Mouse (Mus musculus) liver, embryonic 14 days (tissue): ENCODE measurements around the gene Mat2b. TPM values are rescaled to one million over a fixed set of nuclear protein-coding genes. Genes with fewer than 3 reads are reported as not detected.

Experiments used
- polyA plus RNA-seq: library from polyadenylated mRNA; depleted of rRNA; stranded (reverse); fragments of >200 nt; gene quantifications from 2 replicates; pipeline ENCODE4 v1.2.3, GENCODE M21; 2012; rRNA removed

Gene Mat2b
- 31.9 and 34.5 TPM in 2 replicates for polyA plus RNA-seq

DNA sequence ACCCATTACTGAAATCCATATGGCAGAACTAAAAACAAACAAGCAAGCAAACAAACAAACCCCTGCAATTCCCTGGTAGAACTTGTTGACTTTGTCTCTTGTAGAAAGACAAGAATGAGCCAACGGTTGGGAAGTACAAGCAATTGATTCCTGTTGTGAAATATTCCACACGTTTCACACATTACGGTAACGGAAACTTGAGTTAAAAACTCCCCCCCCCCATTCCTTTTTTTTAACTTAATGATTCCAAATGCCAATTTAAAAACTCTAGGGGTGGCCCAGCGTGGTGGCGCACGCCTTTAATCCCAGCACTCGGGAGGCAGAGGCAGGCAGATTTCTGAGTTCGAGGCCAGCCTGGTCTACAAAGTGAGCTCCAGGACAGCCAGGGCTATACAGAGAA, at the start of gene Mat2b:
Mat2b (minus strand) TSS at position 101 of the 400 bp plus-strand sequence.

DNA sequence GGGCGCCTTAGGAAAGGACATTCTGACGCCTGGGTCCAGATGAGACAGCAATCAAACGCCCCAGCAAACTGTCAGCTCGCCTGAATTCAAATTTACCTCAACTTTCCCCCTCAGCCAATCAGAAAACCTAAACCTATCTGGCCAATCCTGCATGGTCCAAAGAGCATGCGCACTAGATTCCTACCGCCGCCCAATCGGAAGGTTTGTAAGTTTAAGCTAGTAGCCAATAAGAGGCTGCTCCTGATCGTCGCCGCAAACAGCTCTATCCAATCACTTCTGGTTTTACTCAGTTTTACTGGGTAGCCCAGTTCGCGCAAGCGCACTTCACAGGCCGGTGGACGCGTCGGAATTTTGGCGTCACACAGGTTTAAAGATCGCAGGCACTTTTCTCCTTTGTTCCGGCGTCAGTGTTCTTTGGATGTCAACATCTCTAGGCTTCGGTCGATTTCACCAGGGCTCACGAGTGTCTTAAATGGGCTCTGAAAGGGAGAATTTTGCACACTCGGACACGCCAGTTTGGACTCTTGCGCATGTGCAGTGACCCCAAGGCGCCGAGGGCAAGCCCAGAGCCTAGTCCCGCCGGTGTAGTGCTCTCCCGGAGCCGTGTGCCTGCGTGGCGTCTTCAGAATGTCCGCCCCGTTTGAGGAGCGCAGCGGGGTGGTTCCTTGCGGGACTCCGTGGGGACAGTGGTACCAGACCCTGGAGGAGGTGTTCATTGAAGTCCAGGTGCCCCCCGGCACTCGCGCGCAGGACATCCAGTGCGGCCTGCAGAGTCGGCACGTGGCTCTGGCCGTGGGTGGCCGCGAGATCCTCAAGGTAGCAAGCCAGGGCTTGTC, 38.6 kb upstream of the Mat2b start, which contains the start of the genes Hmmr and Nudcd2:
Hmmr (minus strand) TSS at position 84 of the 836 bp plus-strand sequence.
Nudcd2 (plus strand) TSS at position 329 of the 836 bp plus-strand sequence.

Other genes with a start within 250 kb of the Mat2b start
- gene Hmmr, start 38.2 kb upstream of the Mat2b start, polyA plus RNA-seq: 31.2 and 35.0 TPM in 2 replicates
- gene Nudcd2, start 38.5 kb upstream of the Mat2b start, polyA plus RNA-seq: 35.9 and 38.0 TPM in 2 replicates
- 7.1 and 8.6 TPM in 2 replicates for gene Ccng1, start 60.1 kb upstream of the Mat2b start, polyA plus RNA-seq